Mouse (Mus musculus) forebrain, embryonic 14.5 days (tissue): ENCODE results near the gene Slc6a17. TPM values are rescaled to one million over a fixed set of nuclear protein-coding genes. Genes with fewer than 3 reads are reported as not detected.

Experiments used
- ATAC-seq: fragments of 200-750 bp; cut with Nextera tagmentation; 2 replicates; pipeline ENCODE4 v1.8.0; 2017; ENCODE audit warnings: mild to moderate bottlenecking, moderate library complexity
- DNase-seq: peaks from one replicate; pipeline ENCODE4 v3.0.0-alpha.2; 2015; ENCODE audit warnings: low spot score
- H3K27ac ChIP-seq: fragments of 300-500 bp; sonication (generic); 2 replicates; pipeline ENCODE4 v1.5.1; 2014; ENCODE audit warnings: low read depth, mild to moderate bottlenecking, control low read depth, low read length, moderate library complexity
- H3K27me3 ChIP-seq: fragments of 300-500 bp; sonication (generic); replicated peaks from 2 replicates; pipeline ENCODE4 v1.6.1; 2014; ENCODE audit warnings: low read length, control low read depth, mixed read lengths; ENCODE audit not compliant: control insufficient read depth, insufficient read depth
- H3K36me3 ChIP-seq: fragments of 300-500 bp; sonication (generic); 2 replicates; pipeline ENCODE4 v1.6.1; 2014; ENCODE audit warnings: low read length, control low read depth; ENCODE audit not compliant: control insufficient read depth, insufficient read depth
- H3K4me1 ChIP-seq: fragments of 300-500 bp; sonication (generic); 2 replicates; pipeline ENCODE4 v1.6.1; 2014; ENCODE audit warnings: antibody characterized with exemption, low read length, control low read depth; ENCODE audit not compliant: control insufficient read depth, insufficient read depth
- H3K4me2 ChIP-seq: fragments of 300-500 bp; sonication (generic); 2 replicates; pipeline ENCODE4 v1.6.1; 2014; ENCODE audit warnings: mild to moderate bottlenecking, control low read depth, low read length
- H3K4me3 ChIP-seq: fragments of 300-500 bp; sonication (generic); 2 replicates; pipeline ENCODE4 v1.5.1; 2014; ENCODE audit warnings: low read depth, low read length, control low read depth
- H3K9ac ChIP-seq: fragments of 300-500 bp; sonication (generic); 2 replicates; pipeline ENCODE4 v1.6.1; 2014; ENCODE audit warnings: mild to moderate bottlenecking, low read length, control low read depth, moderate library complexity
- H3K9me3 ChIP-seq: fragments of 300-500 bp; sonication (generic); replicated peaks from 2 replicates; pipeline ENCODE4 v1.6.1; 2016; ENCODE audit warnings: low read length, control low read depth, mixed read lengths; ENCODE audit not compliant: control insufficient read depth
- WGBS: fragments of 180-500 bp; shearing (Covaris S2); extraction: QIAGEN DNeasy Blood & Tissue Kit; methylation state at CpG from one replicate; pipeline ENCODE4 v1.1.7; 2014; 5-methylcytosine and 5-hydroxymethylcytosine counted together
- polyA plus RNA-seq: library from polyadenylated mRNA; unstranded; fragments of >200 nt; fragmentation: Nextera tagmentation; extraction: Ambion mirVana; gene quantifications from 2 replicates; pipeline ENCODE4 v1.2.1, GENCODE M21; 2014

The Slc6a17 gene
- polyA plus RNA-seq, 1 experiment from 2014 or later, result 15.4 TPM

DNA sequence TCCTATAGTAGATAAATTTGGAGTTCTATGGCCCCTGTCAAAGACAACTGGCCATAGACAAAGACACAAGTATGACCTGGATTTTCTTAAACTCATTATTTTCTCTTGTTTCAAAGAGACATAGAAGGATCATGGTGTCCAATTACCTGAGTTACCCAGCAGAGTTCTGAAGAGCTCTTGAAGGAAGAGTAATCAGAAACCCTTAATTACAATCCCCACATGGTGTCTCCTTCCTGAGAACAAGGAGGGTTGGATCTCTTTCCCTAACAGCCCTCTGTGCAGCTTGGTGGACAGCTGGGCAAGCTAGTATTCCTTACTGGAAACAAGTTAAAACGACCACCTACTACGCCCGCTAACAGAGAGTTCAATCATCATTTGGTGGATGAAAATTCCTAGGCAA lies 6.4 kb downstream of the Slc6a17 start:
- peaks cover 4% of the 10 kb centered on the region for H3K4me1 ChIP-seq
- no peak overlapping the region for H3K4me2 ChIP-seq
- H3K36me3 ChIP-seq, result no peaks in the 10 kb centered on the region
- no peaks in the 10 kb centered on the region for H3K27me3 ChIP-seq
- H3K27ac ChIP-seq, result no peak overlapping the region
- WGBS, result 74% methylated on average over 3 of the region's 3 CpGs
- no peak overlapping the region for H3K9ac ChIP-seq
- H3K9me3 ChIP-seq, result no peaks in the 10 kb centered on the region
- no peak overlapping the region for H3K4me3 ChIP-seq
- ATAC-seq (no peak), DNase-seq (no peak)

DNA sequence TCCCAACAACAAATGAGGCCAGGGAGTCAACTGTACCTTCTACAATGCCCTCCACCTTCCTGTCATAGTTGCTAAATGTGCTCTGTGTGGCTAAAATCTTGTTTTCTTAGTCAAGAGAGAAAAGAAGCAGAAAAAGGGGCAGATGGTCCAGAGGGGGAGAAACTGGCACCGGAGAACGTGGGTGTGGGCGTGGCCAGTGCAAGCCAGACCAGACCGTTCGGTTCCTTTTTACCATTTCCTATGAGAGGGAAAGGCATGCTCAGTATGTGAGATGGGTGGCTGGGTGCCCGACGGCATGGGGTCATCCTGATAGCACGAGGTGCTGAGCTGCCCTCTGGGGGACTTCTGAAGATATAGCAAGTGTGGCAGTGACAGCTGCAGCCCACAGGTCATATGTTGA lies 9.1 kb downstream of the Slc6a17 start:
- no peaks in the 10 kb centered on the region for H3K27me3 ChIP-seq
- H3K36me3 ChIP-seq, result no peaks in the 10 kb centered on the region
- no peak overlapping the region for H3K9ac ChIP-seq
- ATAC-seq (no peak), DNase-seq (peak; percentile 16)
- H3K9me3 ChIP-seq, result no peaks in the 10 kb centered on the region
- 74% methylated on average over 8 of the region's 8 CpGs for WGBS
- H3K4me3 ChIP-seq, result no peak overlapping the region
- no peak overlapping the region for H3K4me2 ChIP-seq
- no peak overlapping the region; the same call in 1 of the 2 replicates for H3K27ac ChIP-seq
- H3K4me1 ChIP-seq, result peaks cover 18% of the 10 kb centered on the region

DNA sequence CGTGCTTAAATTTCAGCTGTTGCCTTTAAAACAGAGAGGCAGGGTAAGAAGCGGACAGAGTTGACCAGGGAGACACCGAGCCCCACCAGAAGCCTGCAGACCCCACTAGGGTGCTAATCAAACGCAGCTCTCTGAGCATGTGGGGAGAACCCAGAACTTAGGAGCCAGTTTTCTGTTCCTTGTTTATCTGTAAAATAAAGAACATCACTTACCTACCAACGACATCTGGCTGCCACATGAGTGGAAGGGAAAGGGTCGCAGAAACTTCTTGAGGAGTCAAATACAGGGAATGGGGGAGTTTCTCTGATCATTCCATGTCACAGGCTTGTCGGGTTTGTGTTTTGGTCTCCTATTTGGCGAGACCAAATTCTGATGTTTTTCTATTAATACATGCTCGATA lies 9.9 kb downstream of the Slc6a17 start:
- no peaks in the 10 kb centered on the region for H3K27me3 ChIP-seq
- WGBS, result 93% methylated on average over 9 of the region's 9 CpGs
- H3K4me3 ChIP-seq, result no peak overlapping the region
- H3K4me1 ChIP-seq, result peaks cover 18% of the 10 kb centered on the region
- no peak overlapping the region for H3K9ac ChIP-seq
- H3K9me3 ChIP-seq, result no peaks in the 10 kb centered on the region
- H3K27ac ChIP-seq, result no peak overlapping the region
- ATAC-seq (no peak), DNase-seq (no peak)
- no peaks in the 10 kb centered on the region for H3K36me3 ChIP-seq
- H3K4me2 ChIP-seq, result no peak overlapping the region

DNA sequence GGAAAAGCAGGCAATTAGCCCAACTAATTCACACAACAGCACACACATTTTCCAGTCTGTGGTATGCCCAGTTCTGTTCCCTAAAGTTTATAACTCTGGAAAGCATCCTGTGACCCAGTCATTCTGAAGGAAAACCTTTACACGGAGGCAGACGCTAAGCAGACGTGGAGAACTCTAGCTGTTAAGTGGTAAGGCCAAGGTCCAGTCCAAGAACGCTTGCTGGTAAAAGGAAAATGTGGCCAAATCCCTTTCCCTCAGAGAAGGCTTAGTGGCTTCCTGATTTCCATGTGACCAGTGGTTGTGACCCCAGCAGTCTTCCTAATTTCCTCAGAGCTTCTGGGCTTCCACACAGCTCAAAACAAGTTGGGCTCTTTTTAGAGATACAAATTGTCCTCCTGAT lies 11.3 kb downstream of the Slc6a17 start:
- ATAC-seq (no peak), DNase-seq (no peak)
- WGBS, result 51% methylated on average over 4 of the region's 4 CpGs
- Histone ChIP-seq H3K4me2 (no peak overlapping the region), H3K4me1 (peaks cover 30% of the 10 kb centered on the region), H3K9me3 (no peaks in the 10 kb centered on the region), H3K4me3 (no peak overlapping the region), H3K9ac (no peak overlapping the region), H3K27me3 (no peaks in the 10 kb centered on the region), H3K27ac (peak overlapping the region; percentile 78), H3K36me3 (no peaks in the 10 kb centered on the region)

DNA sequence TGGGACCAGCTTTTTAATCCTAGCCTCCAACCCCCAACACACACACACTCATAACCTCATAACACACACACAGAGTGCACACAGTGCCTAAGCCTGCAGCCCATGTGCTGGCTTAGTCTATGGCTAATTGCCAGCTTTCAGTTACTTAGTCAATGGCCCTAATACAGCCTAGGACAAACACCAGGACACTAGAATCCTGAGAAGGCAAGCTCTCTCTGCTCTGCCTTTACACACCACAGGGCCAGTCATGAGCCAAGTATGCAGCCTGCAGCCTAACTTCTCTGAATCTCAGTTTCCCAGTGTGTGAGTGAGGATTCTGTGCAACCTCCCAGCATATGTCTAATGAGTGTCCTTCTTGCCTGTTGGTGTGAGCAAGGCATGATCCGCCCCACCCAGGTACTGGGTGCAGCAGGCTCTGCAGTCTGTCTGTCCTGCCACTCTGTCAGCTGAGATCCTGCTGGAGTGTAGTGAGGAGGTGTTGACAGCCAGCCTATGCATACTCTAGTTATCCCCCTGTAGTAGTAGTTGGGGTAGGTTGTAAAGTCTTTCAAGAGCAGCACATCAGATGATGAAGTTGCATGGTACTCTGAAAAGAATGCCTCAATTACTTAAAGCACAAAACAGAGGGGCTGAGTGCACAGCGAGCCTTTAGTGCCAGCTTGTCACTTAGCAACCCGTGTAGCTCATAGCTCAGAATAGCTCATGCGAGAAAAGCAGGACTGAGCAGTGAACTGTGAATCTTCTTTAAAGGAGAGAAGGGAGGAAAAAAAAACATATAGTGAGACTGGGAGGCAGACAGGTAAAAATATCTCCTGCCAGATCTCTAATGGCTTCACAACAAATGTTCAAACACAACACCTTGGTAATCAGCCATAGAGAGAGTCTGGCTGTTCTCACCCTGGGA lies 12.1 kb downstream of the Slc6a17 start:
- DNase-seq, result peak; percentile 88
- 8% methylated on average over 4 of the region's 4 CpGs for WGBS
- H3K9ac ChIP-seq, result peak overlapping the region; percentile 29; the same call in 1 of the 2 replicates

DNA sequence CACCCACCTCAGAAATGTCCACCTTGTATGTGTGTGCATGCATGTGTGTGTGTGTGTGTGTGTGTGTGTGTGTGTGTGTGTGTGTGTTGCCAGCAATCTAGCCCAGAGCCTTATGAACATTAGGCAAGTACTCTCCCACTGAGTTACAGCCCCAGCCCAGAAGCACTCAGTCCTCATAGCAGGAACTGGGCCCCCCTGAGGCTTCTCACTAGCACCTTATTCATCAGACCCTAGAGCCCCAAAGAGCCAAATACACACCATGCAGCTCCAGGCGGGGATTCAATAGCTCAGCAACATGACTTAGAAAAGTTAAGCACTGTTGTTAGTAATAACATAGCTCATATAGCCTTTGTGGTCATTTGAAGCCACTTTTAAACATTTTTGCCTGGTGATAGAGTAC lies 13.3 kb downstream of the Slc6a17 start:
- no peaks in the 10 kb centered on the region for H3K27me3 ChIP-seq
- H3K9me3 ChIP-seq, result no peaks in the 10 kb centered on the region
- DNase-seq (no peak), ATAC-seq (no peak)
- no peak overlapping the region for H3K4me3 ChIP-seq
- H3K36me3 ChIP-seq, result peaks cover 3% of the 10 kb centered on the region; the same call in 1 of the 2 replicates
- H3K27ac ChIP-seq, result no peak overlapping the region
- peaks cover 36% of the 10 kb centered on the region for H3K4me1 ChIP-seq
- H3K9ac ChIP-seq, result no peak overlapping the region
- H3K4me2 ChIP-seq, result no peak overlapping the region
- 64% methylated on average over 1 of the region's 1 CpGs for WGBS

More for the DNA sequence above, 12.1 kb downstream of the Slc6a17 start:
- Histone ChIP-seq H3K36me3 (no peaks in the 10 kb centered on the region), H3K4me2 (peak overlapping the region; percentile 23), H3K27ac (peak overlapping the region; percentile 78), H3K4me1 (peaks cover 36% of the 10 kb centered on the region), H3K27me3 (no peaks in the 10 kb centered on the region), H3K4me3 (no peak overlapping the region), H3K9me3 (no peaks in the 10 kb centered on the region)
- peak; percentile 77 for ATAC-seq

DNA sequence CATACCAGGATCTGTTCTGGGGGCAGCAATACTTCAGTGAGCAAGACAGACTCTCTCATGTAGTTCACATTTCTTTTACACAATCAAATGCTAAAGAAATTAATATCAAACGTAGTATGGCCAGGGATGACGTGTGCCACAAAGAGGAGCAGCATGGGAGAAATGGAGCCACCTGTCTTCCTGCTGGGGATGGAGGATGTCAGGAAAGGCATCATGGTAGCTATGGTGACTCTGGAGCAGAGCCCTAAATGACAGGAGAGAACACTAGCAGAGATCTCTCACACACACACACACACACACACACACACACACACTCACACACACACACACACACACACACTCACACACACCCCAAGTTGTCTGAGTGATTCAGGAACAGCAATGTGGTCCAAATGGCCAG lies 14.1 kb downstream of the Slc6a17 start:
- H3K36me3 ChIP-seq, result peaks cover 3% of the 10 kb centered on the region; the same call in 1 of the 2 replicates
- ATAC-seq, result no peak
- 80% methylated on average over 2 of the region's 2 CpGs for WGBS

DNA sequence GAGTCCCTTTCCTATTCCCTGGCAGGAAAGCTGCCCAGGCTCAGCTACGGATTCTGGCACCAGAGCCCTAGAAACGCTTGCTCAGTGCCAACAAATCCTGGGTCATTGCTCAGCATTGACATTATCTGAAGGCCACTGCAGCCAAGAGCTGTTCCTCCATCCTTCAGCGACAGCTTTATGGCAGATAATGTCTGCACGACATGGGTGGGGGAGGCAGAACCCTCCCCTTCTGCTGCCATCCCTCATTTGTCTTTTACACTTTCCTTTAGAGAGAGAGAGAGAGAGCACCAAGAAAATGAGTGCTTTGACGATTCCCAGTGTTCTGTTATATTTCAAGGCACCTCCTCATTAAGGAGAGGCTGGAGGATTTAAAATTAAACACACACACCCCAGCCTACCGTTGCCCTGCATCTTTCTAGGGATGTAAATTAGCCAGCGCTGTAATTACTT lies 16.1 kb downstream of the Slc6a17 start:
- peak overlapping the region; percentile 10; the same call in 1 of the 2 replicates for H3K4me2 ChIP-seq

More for the DNA sequence above, 14.1 kb downstream of the Slc6a17 start:
- Histone ChIP-seq H3K4me1 (peaks cover 36% of the 10 kb centered on the region), H3K9ac (no peak overlapping the region), H3K4me3 (no peak overlapping the region), H3K27me3 (no peaks in the 10 kb centered on the region), H3K4me2 (no peak overlapping the region), H3K27ac (no peak overlapping the region), H3K9me3 (no peaks in the 10 kb centered on the region)
- DNase-seq, result no peak

DNA sequence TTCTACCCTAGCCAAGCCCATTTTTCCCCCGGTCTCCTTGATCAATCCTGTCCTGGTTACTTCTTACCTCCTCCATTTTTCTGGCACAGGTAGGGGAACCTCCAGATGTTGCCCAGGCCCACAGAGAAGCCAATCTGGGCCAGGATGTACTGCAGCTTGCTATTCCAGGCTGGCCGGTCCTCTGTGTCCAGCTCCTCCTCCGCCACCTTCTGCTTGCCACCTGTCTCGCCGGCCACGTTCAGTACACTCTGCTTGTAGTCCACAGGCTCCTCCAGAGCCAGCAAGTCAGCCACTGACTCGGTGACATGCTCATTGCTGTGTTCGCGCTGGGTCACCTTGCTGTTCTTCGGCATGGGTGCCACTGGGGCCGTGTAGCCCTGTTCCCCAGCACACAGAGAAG lies 17.5 kb downstream of the Slc6a17 start:
- WGBS, result 95% methylated on average over 11 of the region's 11 CpGs
- peaks cover 39% of the 10 kb centered on the region for H3K4me1 ChIP-seq
- no peak for ATAC-seq

More for the DNA sequence above, 16.1 kb downstream of the Slc6a17 start:
- Histone ChIP-seq H3K4me3 (no peak overlapping the region), H3K27ac (peak overlapping the region; percentile 85), H3K9me3 (no peaks in the 10 kb centered on the region), H3K36me3 (peaks cover 3% of the 10 kb centered on the region; the same call in 1 of the 2 replicates), H3K9ac (no peak overlapping the region), H3K27me3 (no peaks in the 10 kb centered on the region), H3K4me1 (peaks cover 39% of the 10 kb centered on the region)
- WGBS, result 10% methylated on average over 7 of the region's 7 CpGs
- peak; percentile 74 for DNase-seq
- ATAC-seq, result peak; percentile 40

More for the DNA sequence above, 17.5 kb downstream of the Slc6a17 start:
- no peak overlapping the region for H3K9ac ChIP-seq
- 0 out of 2 replicates have a peak overlapping the region, but pooled peaks have one; percentile 85 for H3K27ac ChIP-seq
- H3K9me3 ChIP-seq, result no peaks in the 10 kb centered on the region
- H3K36me3 ChIP-seq, result peaks cover 3% of the 10 kb centered on the region; the same call in 1 of the 2 replicates
- no peak overlapping the region for H3K4me3 ChIP-seq
- H3K27me3 ChIP-seq, result no peaks in the 10 kb centered on the region
- no peak for DNase-seq
- H3K4me2 ChIP-seq, result no peak overlapping the region
